Mouse (Mus musculus) CH12.LX (cell line): ENCODE data around the gene Clasp2.

Experiments used
- CHD1 ChIP-seq: IDR thresholded peaks from 2 replicates; pipeline ENCODE4 v1.6.1; 2012; ENCODE audit warnings: low read depth, low read length, improper control_type of control experiment, inconsistent platforms
- CTCF ChIP-seq, 2 experiments: IDR thresholded peaks in 1 of 2; conservative IDR thresholded peaks in 1 of 2; 2 replicates each; pipeline ENCODE4 v1.5.1; 2011 to 2012; ENCODE audit warnings: low read depth in 2 of 2, low read length in 2 of 2, improper control_type of control experiment in 1 of 2, inconsistent platforms in 1 of 2, mild to moderate bottlenecking in 1 of 2, moderate library complexity in 1 of 2
- EP300 ChIP-seq: IDR thresholded peaks from 2 replicates; pipeline ENCODE4 v1.6.1; 2011; ENCODE audit warnings: low read length, improper control_type of control experiment
- ETS1 ChIP-seq: conservative IDR thresholded peaks from 2 replicates; pipeline ENCODE4 v1.6.1; 2012; ENCODE audit warnings: low read depth, mild to moderate bottlenecking, inconsistent platforms, low read length, improper control_type of control experiment, moderate library complexity
- HCFC1 ChIP-seq: IDR thresholded peaks from 2 replicates; pipeline ENCODE4 v1.6.1; 2012; ENCODE audit warnings: low read depth, mild to moderate bottlenecking, inconsistent platforms, low read length, improper control_type of control experiment
- MYC ChIP-seq: IDR thresholded peaks from 2 replicates; pipeline ENCODE4 v1.6.1; 2011; ENCODE audit warnings: low read depth, mild to moderate bottlenecking, improper control_type of control experiment, low read length
- POLR2A ChIP-seq: IDR thresholded peaks from 2 replicates; pipeline ENCODE4 v1.6.1; 2011; ENCODE audit warnings: low read depth, mild to moderate bottlenecking, improper control_type of control experiment, low read length
- USF1 ChIP-seq: IDR thresholded peaks from 2 replicates; pipeline ENCODE4 v1.6.1; 2014; ENCODE audit warnings: low read depth, mild to moderate bottlenecking, inconsistent platforms, low read length, improper control_type of control experiment
- ZKSCAN1 ChIP-seq: IDR thresholded peaks from 2 replicates; pipeline ENCODE4 v1.6.1; 2012; ENCODE audit warnings: low read depth, inconsistent platforms, low read length, improper control_type of control experiment, borderline replicate concordance

DNA sequence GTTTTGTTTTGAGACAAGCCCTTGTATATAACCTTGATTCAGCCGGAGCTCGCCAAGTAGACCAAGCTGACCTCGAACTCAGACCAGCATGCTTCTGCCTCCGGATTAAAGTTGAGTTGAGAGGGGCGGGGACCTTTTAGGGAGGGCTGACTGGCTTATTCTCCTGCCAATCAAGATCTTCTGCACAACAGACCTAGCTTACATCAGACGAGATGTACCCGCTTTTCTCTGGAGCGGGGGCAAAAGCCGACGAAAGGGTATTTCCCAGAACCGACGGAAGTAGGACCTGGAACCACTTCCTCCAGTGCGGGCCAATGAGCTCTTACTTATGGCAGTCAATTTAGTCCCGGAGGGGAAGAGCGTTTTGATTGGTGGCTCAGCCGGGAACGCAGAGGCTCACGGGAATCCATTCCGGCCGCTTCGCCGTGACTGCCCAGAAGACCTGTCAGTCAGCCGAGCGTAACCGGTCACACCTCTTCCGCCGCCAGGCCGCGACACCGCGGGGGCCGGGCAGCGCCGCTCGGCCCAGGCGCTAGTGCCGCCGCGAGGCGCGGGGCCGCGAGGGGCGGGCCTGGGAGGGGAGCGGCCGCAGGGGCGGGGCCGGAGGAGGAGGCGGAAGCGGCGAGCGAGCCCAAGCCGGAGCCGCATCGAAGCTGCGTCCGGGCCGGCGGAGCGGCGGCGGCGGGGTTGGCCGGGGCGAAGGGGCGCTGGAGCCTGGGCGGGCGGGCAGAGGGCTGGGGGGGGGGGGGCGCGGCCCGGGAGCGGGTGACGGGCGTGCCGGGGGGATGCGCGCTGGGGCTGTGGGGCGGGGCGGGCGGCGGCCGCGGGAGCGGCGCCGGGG is 189.5 kb downstream of the Clasp2 start, which contains the start of gene Ubp1:
- TF ChIP-seq POLR2A (peak; percentile 71), CTCF (conservative IDR thresholded peaks at IDR 0.05 in 1 of 2, IDR thresholded peaks at IDR 0.05 in 1 of 2; ENCODE audit: low read depth in 2 of 2, low read length in 2 of 2) (no peak), ZKSCAN1 (no peak), ETS1 (peak; percentile 31; the same call in 1 of the 2 replicates), EP300 (no peak), USF1 (no peak), HCFC1 (peak; percentile 86), MYC (peak; percentile 80; the same call in 1 of the 2 replicates), CHD1 (no peak)
